Mouse (Mus musculus) left cerebral cortex, postnatal 4 days (tissue): ENCODE measurements around the gene Klf13. TPM values are rescaled to one million over a fixed set of nuclear protein-coding genes. Genes with fewer than 3 reads are reported as not detected.

ENCODE experiments used
- DNase-seq: peaks from one replicate; pipeline ENCODE4 v3.0.0-alpha.2; 2022
- intact Hi-C: fragments of 180-260 bp; cut with DNase I; formaldehyde crosslinking; loops from one replicate; pipeline ENCODE4 v1.15.1; 2025
- total RNA-seq, 2 experiments: library from RNA; stranded (reverse); gene quantifications; 2 replicates each; pipeline ENCODE4 v1.2.3; 2021

Klf13 gene
- total RNA-seq, 2 experiments from 2014 or later, result 72.3 to 73.5 TPM

DNA sequence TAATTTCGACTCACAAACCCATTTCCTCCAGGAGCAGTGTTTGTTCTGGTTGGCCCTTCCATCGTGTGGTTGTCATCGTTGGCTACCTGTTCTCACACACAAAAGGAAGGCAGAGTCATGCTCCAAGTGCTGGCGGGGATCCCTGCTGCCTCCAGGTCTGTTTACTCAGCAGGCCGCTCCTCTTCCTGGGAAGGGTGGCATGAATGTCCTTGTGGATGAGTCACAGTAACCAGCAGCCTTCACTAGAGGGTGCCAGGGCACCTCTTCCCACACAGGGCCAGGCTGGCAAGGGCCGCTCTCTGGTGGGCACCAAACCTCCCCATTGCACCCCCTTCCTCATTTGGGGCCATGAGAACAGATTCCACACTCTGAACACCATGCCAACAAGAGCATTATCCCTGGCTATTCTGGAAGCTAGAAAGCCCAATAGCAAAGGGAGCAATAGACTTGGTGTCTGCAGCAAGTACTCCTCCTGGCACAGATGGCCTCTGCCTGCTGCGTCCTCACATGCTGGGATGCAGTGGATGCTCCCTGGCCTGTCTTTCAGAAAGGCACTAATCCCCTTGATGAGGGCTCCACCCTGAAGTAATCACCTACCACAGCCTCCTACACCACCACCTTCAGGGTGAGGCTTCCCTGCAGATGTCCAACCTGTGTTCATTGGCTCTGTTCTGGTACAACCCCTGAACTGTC lies 86.7 kb downstream of the Klf13 start:
- DNase-seq, result peak; percentile 72
- intact Hi-C loops, result loop anchor here (10.0 kb wide), 1 partner anchor 83 kb away; the partner anchor contains the start of gene Klf13

Other genes starting within 250 kb of the Klf13 start
- gene E030018B13Rik, start 22.1 kb downstream of the Klf13 start, total RNA-seq, result not detected
- under 1 TPM; 0.10 to 0.77 TPM for gene Trpm1, start 214.9 kb upstream of the Klf13 start, total RNA-seq